Mouse (Mus musculus): ENCODE measurements around the gene Parp11. TPM values are rescaled to one million over a fixed set of nuclear protein-coding genes. Genes with fewer than 3 reads are reported as not detected.

The Parp11 gene
- polyA plus RNA-seq, 1 experiment from 2014 or later: 72.0 TPM

- no peak overlapping the region for H3K4me2 ChIP-seq (replicated peaks)
- H3K4me1 ChIP-seq: 0 out of 2 replicates have a peak, but pooled peaks cover 4% of the 10 kb centered on the region
- no peak overlapping the region for H3K27ac ChIP-seq (replicated peaks)
- H3K36me3 ChIP-seq: peaks cover 43% of the 10 kb centered on the region
- no peak overlapping the region for H3K9ac ChIP-seq (replicated peaks)
- H3K27me3 ChIP-seq: no peaks in the 10 kb centered on the region
- no peaks in the 10 kb centered on the region for H3K9me3 ChIP-seq
- whole genome bisulfite sequencing: 91% methylated on average over 8 of the region's 8 CpGs
- H3K4me3 ChIP-seq: no peak overlapping the region
- ATAC-seq (ENCODE audit: low FRiP score, low read depth): no peak
Measured at GRCm38 (mm10) chr6:127473961-127474360, 27.3 kb downstream of the Parp11 start.

- Histone ChIP-seq H3K4me2 (replicated peaks) (no peak overlapping the region), H3K4me3 (no peak overlapping the region), H3K27me3 (no peaks in the 10 kb centered on the region), H3K27ac (replicated peaks) (0 out of 2 replicates have a peak overlapping the region, but pooled peaks have one; percentile 3), H3K4me1 (0 out of 2 replicates have a peak, but pooled peaks cover 4% of the 10 kb centered on the region), H3K36me3 (peaks cover 50% of the 10 kb centered on the region), H3K9me3 (no peaks in the 10 kb centered on the region), H3K9ac (replicated peaks) (no peak overlapping the region)
- ATAC-seq (ENCODE audit: low FRiP score, low read depth): no peak
- 36% methylated on average over 3 of the region's 3 CpGs for WGBS
Measured at GRCm38 (mm10) chr6:127475231-127475630, 28.6 kb downstream of the Parp11 start.

GRCm38 (mm10) chr6:127491046-127491445, 44.4 kb downstream of the Parp11 start:
- WGBS: 82% methylated on average over 6 of the region's 6 CpGs
- H3K4me3 ChIP-seq: no peak overlapping the region
- H3K4me1 ChIP-seq: peaks cover 20% of the 10 kb centered on the region
- no peaks in the 10 kb centered on the region for H3K27me3 ChIP-seq
- no peak overlapping the region for H3K27ac ChIP-seq (replicated peaks)
- ATAC-seq (ENCODE audit: low FRiP score, low read depth): no peak
- H3K9me3 ChIP-seq: no peaks in the 10 kb centered on the region; the same call in 1 of the 2 replicates
- H3K4me2 ChIP-seq (replicated peaks): no peak overlapping the region
- H3K36me3 ChIP-seq: peaks cover 38% of the 10 kb centered on the region
- H3K9ac ChIP-seq (replicated peaks): no peak overlapping the region

GRCm38 (mm10) chr6:127492561-127492960, 45.9 kb downstream of the Parp11 start:
- no peak for ATAC-seq (ENCODE audit: low FRiP score, low read depth)
- Histone ChIP-seq H3K4me1 (peaks cover 25% of the 10 kb centered on the region), H3K27ac (replicated peaks) (no peak overlapping the region), H3K9me3 (no peaks in the 10 kb centered on the region), H3K4me2 (replicated peaks) (no peak overlapping the region), H3K4me3 (no peak overlapping the region), H3K36me3 (peaks cover 29% of the 10 kb centered on the region), H3K9ac (replicated peaks) (no peak overlapping the region), H3K27me3 (no peaks in the 10 kb centered on the region)
- WGBS: 74% methylated on average over 4 of the region's 4 CpGs

GRCm38 (mm10) chr6:127493750-127494149, 47.1 kb downstream of the Parp11 start:
- ATAC-seq (ENCODE audit: low FRiP score, low read depth): no peak
- no peak overlapping the region for H3K4me2 ChIP-seq (replicated peaks)
- 75% methylated on average over 13 of the region's 13 CpGs for WGBS
- H3K9ac ChIP-seq (replicated peaks): no peak overlapping the region
- no peaks in the 10 kb centered on the region for H3K9me3 ChIP-seq
- no peak overlapping the region for H3K27ac ChIP-seq (replicated peaks)
- H3K36me3 ChIP-seq: peaks cover 35% of the 10 kb centered on the region
- no peaks in the 10 kb centered on the region for H3K27me3 ChIP-seq
- no peak overlapping the region for H3K4me3 ChIP-seq
- H3K4me1 ChIP-seq: peaks cover 25% of the 10 kb centered on the region

- Histone ChIP-seq H3K27ac (replicated peaks) (no peak overlapping the region), H3K9me3 (no peaks in the 10 kb centered on the region), H3K36me3 (peaks cover 37% of the 10 kb centered on the region), H3K9ac (replicated peaks) (no peak overlapping the region), H3K4me2 (replicated peaks) (no peak overlapping the region), H3K4me1 (peaks cover 25% of the 10 kb centered on the region), H3K4me3 (no peak overlapping the region), H3K27me3 (no peaks in the 10 kb centered on the region)
- WGBS: 89% methylated on average over 9 of the region's 9 CpGs
- ATAC-seq (ENCODE audit: low FRiP score, low read depth): no peak
Measured at GRCm38 (mm10) chr6:127494357-127494756, 47.7 kb downstream of the Parp11 start.

- no peaks in the 10 kb centered on the region for H3K27me3 ChIP-seq
- peaks cover 31% of the 10 kb centered on the region for H3K36me3 ChIP-seq
- no peaks in the 10 kb centered on the region for H3K9me3 ChIP-seq
- H3K4me1 ChIP-seq: peaks cover 25% of the 10 kb centered on the region
- no peak for ATAC-seq (ENCODE audit: low FRiP score, low read depth)
- H3K4me2 ChIP-seq (replicated peaks): no peak overlapping the region
- H3K4me3 ChIP-seq: no peak overlapping the region
- 82% methylated on average over 2 of the region's 2 CpGs for WGBS
- H3K9ac ChIP-seq (replicated peaks): peak overlapping the region; percentile 11; the same call in 1 of the 2 replicates
- 0 out of 2 replicates have a peak overlapping the region, but pooled peaks have one; percentile 52 for H3K27ac ChIP-seq (replicated peaks)
Measured at GRCm38 (mm10) chr6:127495251-127495650, 48.6 kb downstream of the Parp11 start.

GRCm38 (mm10) chr6:127495876-127496275, 49.2 kb downstream of the Parp11 start:
- peak overlapping the region; percentile 11; the same call in 1 of the 2 replicates for H3K9ac ChIP-seq (replicated peaks)
- H3K36me3 ChIP-seq: peaks cover 27% of the 10 kb centered on the region
- H3K27ac ChIP-seq (replicated peaks): 0 out of 2 replicates have a peak overlapping the region, but pooled peaks have one; percentile 20
- H3K4me1 ChIP-seq: peaks cover 25% of the 10 kb centered on the region
- ATAC-seq (ENCODE audit: low FRiP score, low read depth): no peak
- H3K4me3 ChIP-seq: no peak overlapping the region
- no peaks in the 10 kb centered on the region for H3K27me3 ChIP-seq
- H3K4me2 ChIP-seq (replicated peaks): no peak overlapping the region
- WGBS: 13% methylated on average over 6 of the region's 6 CpGs
- no peaks in the 10 kb centered on the region for H3K9me3 ChIP-seq

- WGBS: 84% methylated on average over 18 of the region's 18 CpGs
- no peak overlapping the region for H3K27ac ChIP-seq (replicated peaks)
- ATAC-seq (ENCODE audit: low FRiP score, low read depth): no peak
- no peak overlapping the region for H3K4me3 ChIP-seq
- no peaks in the 10 kb centered on the region for H3K9me3 ChIP-seq
- H3K27me3 ChIP-seq: no peaks in the 10 kb centered on the region
- no peak overlapping the region for H3K9ac ChIP-seq (replicated peaks)
- H3K36me3 ChIP-seq: peaks cover 18% of the 10 kb centered on the region
- H3K4me2 ChIP-seq (replicated peaks): no peak overlapping the region
- peaks cover 25% of the 10 kb centered on the region for H3K4me1 ChIP-seq
Measured at GRCm38 (mm10) chr6:127496841-127497656, 50.4 kb downstream of the Parp11 start.

- Histone ChIP-seq H3K9ac (replicated peaks) (no peak overlapping the region), H3K27me3 (no peaks in the 10 kb centered on the region), H3K36me3 (0 out of 2 replicates have a peak, but pooled peaks cover 8% of the 10 kb centered on the region), H3K9me3 (no peaks in the 10 kb centered on the region), H3K4me3 (no peak overlapping the region), H3K27ac (replicated peaks) (no peak overlapping the region), H3K4me1 (peaks cover 15% of the 10 kb centered on the region), H3K4me2 (replicated peaks) (no peak overlapping the region)
- ATAC-seq (ENCODE audit: low FRiP score, low read depth): no peak
- WGBS: 70% methylated on average over 9 of the region's 9 CpGs
Measured at GRCm38 (mm10) chr6:127500119-127500518, 53.5 kb downstream of the Parp11 start.

GRCm38 (mm10) chr6:127500806-127501205, 54.2 kb downstream of the Parp11 start:
- Histone ChIP-seq H3K27ac (replicated peaks) (no peak overlapping the region), H3K4me3 (no peak overlapping the region), H3K4me2 (replicated peaks) (no peak overlapping the region), H3K27me3 (no peaks in the 10 kb centered on the region), H3K9ac (replicated peaks) (no peak overlapping the region), H3K9me3 (no peaks in the 10 kb centered on the region), H3K4me1 (peaks cover 8% of the 10 kb centered on the region), H3K36me3 (0 out of 2 replicates have a peak, but pooled peaks cover 8% of the 10 kb centered on the region)
- ATAC-seq (ENCODE audit: low FRiP score, low read depth): no peak
- 89% methylated on average over 3 of the region's 3 CpGs for WGBS

- WGBS: 63% methylated on average over 3 of the region's 3 CpGs
- H3K4me2 ChIP-seq (replicated peaks): no peak overlapping the region
- no peak overlapping the region for H3K27ac ChIP-seq (replicated peaks)
- no peak for ATAC-seq (ENCODE audit: low FRiP score, low read depth)
- no peaks in the 10 kb centered on the region for H3K4me1 ChIP-seq
- H3K36me3 ChIP-seq: 0 out of 2 replicates have a peak, but pooled peaks cover 8% of the 10 kb centered on the region
- no peaks in the 10 kb centered on the region for H3K9me3 ChIP-seq
- no peak overlapping the region for H3K4me3 ChIP-seq
- no peak overlapping the region for H3K9ac ChIP-seq (replicated peaks)
- no peaks in the 10 kb centered on the region for H3K27me3 ChIP-seq
Measured at GRCm38 (mm10) chr6:127502530-127502929, 55.9 kb downstream of the Parp11 start.
